Mouse (Mus musculus): ENCODE measurements around the gene Atp2a1.

The Atp2a1 gene

GRCm38 (mm10) chr7:126472306-126472705 is 9.4 kb upstream of the Atp2a1 start:
- DNase-seq, result no peak

- DNase-seq, result no peak
These were observed 8.9 kb upstream of the Atp2a1 start for GRCm38 (mm10) chr7:126471853-126472252.

- DNase-seq, result no peak
These were observed 8.5 kb upstream of the Atp2a1 start for GRCm38 (mm10) chr7:126471361-126471760.

GRCm38 (mm10) chr7:126470077-126470476 is 7.2 kb upstream of the Atp2a1 start:
- DNase-seq, result no peak

GRCm38 (mm10) chr7:126467834-126468627 is 5.1 kb upstream of the Atp2a1 start:
- DNase-seq, result no peak

GRCm38 (mm10) chr7:126467271-126467670 is 4.4 kb upstream of the Atp2a1 start:
- DNase-seq, result no peak

GRCm38 (mm10) chr7:126466707-126467106 is 3.8 kb upstream of the Atp2a1 start:
- DNase-seq, result no peak

GRCm38 (mm10) chr7:126466116-126466515 is 3.2 kb upstream of the Atp2a1 start:
- no peak for DNase-seq

- DNase-seq, result no peak
These were observed 2.5 kb upstream of the Atp2a1 start for GRCm38 (mm10) chr7:126465246-126466030.

GRCm38 (mm10) chr7:126464836-126465235 is 1.9 kb upstream of the Atp2a1 start:
- DNase-seq, result no peak

- DNase-seq, result no peak
These were observed 1.2 kb upstream of the Atp2a1 start for GRCm38 (mm10) chr7:126464121-126464520.

GRCm38 (mm10) chr7:126463547-126463946 is 639 bp upstream of the Atp2a1 start:
- DNase-seq, result no peak

GRCm38 (mm10) chr7:126461626-126462025 is 1.3 kb downstream of the Atp2a1 start:
- no peak for DNase-seq

- no peak for DNase-seq
These were observed 2.1 kb downstream of the Atp2a1 start for GRCm38 (mm10) chr7:126460623-126461399.

GRCm38 (mm10) chr7:126458844-126459618 is 3.9 kb downstream of the Atp2a1 start:
- no peak for DNase-seq

- DNase-seq, result no peak
These were observed 4.7 kb downstream of the Atp2a1 start for GRCm38 (mm10) chr7:126458225-126458624.

GRCm38 (mm10) chr7:126456382-126457266 is 6.3 kb downstream of the Atp2a1 start:
- DNase-seq, result no peak

GRCm38 (mm10) chr7:126455242-126455641 is 7.7 kb downstream of the Atp2a1 start:
- DNase-seq, result no peak

GRCm38 (mm10) chr7:126453861-126454260 is 9.0 kb downstream of the Atp2a1 start:
- no peak for DNase-seq

- no peak for DNase-seq
These were observed 10.7 kb downstream of the Atp2a1 start for GRCm38 (mm10) chr7:126452244-126452643.

- no peak for DNase-seq
These were observed 12.3 kb downstream of the Atp2a1 start for GRCm38 (mm10) chr7:126450641-126451040.

Data from right cerebral cortex, adult 18-20 months (tissue).